Mouse (Mus musculus) small intestine, adult 2 months (tissue): ENCODE measurements at regions not wholly inside any gene's neighbourhood (a gene's known extent, or its start where the extent isn't known, plus 50 kb on each side); places are given as distances from the start of the nearest gene placed in this dataset.
"Not testable (repeated sequence)": the region's sequence is repeated elsewhere in the genome, so short reads cannot be mapped to it uniquely, and the experiment has no call there.

ENCODE experiments used
- H3K27ac ChIP-seq: fragments of 200-500 bp; 2 replicates; pipeline ENCODE4 v1.5.1; 2012; ENCODE audit warnings: low read depth, low read length, control low read depth, inconsistent platforms; ENCODE audit not compliant: insufficient read depth
- H3K27me3 ChIP-seq: fragments of 200-500 bp; 2 replicates; pipeline ENCODE4 v1.6.1; 2012; ENCODE audit warnings: mild to moderate bottlenecking, moderate library complexity, low read length, inconsistent platforms; ENCODE audit not compliant: control insufficient read depth, insufficient read depth
- H3K36me3 ChIP-seq: fragments of 200-500 bp; 2 replicates; pipeline ENCODE4 v1.6.1; 2012; ENCODE audit warnings: mild to moderate bottlenecking, low read length, control low read depth, inconsistent platforms; ENCODE audit not compliant: control insufficient read depth, insufficient read depth
- H3K4me1 ChIP-seq: fragments of 200-500 bp; 2 replicates; pipeline ENCODE4 v1.6.1; 2012; ENCODE audit warnings: low read length, inconsistent platforms, mixed read lengths; ENCODE audit not compliant: control insufficient read depth, insufficient read depth, insufficient read length
- H3K4me3 ChIP-seq: fragments of 200-500 bp; 2 replicates; pipeline ENCODE4 v1.5.1; 2012; ENCODE audit warnings: low read depth, mild to moderate bottlenecking, control low read depth, inconsistent platforms, low read length, moderate library complexity
- CTCF ChIP-seq: fragments of 200-500 bp; IDR thresholded peaks from 2 replicates; pipeline ENCODE4 v1.5.1; 2012; ENCODE audit warnings: low read depth, mild to moderate bottlenecking, control low read depth, inconsistent platforms, low read length, moderate library complexity, mixed read lengths; ENCODE audit not compliant: insufficient replicate concordance, insufficient read length; ENCODE audit errors: extremely low read depth
- POLR2A ChIP-seq: fragments of 200-500 bp; IDR thresholded peaks from 2 replicates; pipeline ENCODE4 v1.6.1; 2012; ENCODE audit warnings: low read depth, mild to moderate bottlenecking, control low read depth, inconsistent platforms, low read length, moderate library complexity
- WGBS: fragments of 180-500 bp; shearing (Covaris S2); methylation state at CpG from one replicate; pipeline ENCODE4 v1.1.7; 2018; 5-methylcytosine and 5-hydroxymethylcytosine counted together

DNA sequence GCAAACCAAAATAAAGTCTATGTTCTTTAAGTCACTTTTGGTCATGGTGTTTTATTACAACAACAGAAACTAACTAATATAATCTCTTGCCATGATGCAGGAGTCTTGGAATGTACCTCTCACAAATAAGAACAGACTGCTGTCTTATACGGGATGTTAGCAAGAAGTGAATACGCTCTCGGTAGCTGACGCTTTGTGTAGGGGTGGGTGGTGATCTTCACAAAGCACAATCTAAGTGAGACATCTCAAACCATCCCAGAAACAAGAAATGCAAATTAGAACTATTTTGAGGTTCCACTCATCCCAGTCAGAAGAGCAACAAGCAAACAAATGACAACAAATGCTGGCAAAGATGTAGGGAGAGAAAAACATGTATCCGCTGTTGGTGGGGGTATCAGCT lies 339.7 kb upstream of the Clnk start:
- no peak overlapping the region for H3K4me3 ChIP-seq
- no peak overlapping the region for H3K27ac ChIP-seq
- no peaks in the 10 kb centered on the region for H3K4me1 ChIP-seq
- 92% methylated on average over 5 of the region's 5 CpGs for WGBS
- H3K27me3 ChIP-seq = no peaks in the 10 kb centered on the region
- TF ChIP-seq CTCF (no peak), POLR2A (no peak)
- no peaks in the 10 kb centered on the region for H3K36me3 ChIP-seq

DNA sequence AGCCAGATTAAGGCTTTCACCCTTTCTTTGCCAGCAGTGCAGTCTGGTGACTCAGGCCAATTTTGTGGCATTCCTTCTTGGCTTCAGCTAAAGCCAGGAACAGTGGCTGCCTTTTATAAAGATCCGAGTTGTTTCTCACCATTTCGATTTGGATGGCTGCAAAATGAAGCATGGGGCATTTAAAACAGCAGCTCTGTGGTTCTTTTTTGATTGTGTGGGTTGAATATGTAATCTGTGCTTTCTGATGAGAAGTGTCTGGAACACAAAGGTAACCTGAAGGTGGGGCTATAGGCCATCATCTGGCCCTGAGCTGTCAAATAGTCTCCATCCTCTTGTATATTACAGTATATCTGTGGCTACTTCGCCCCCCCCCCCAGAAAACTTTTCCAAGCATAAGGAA lies 338.4 kb upstream of the Clnk start:
- no peaks in the 10 kb centered on the region for H3K36me3 ChIP-seq
- WGBS = 62% methylated on average over 3 of the region's 3 CpGs
- no peak overlapping the region for H3K4me3 ChIP-seq
- no peaks in the 10 kb centered on the region for H3K4me1 ChIP-seq
- no peaks in the 10 kb centered on the region for H3K27me3 ChIP-seq
- TF ChIP-seq POLR2A = no peak
- TF ChIP-seq CTCF = no peak
- H3K27ac ChIP-seq = no peak overlapping the region

- no peak overlapping the region for H3K4me3 ChIP-seq
- H3K27me3 ChIP-seq = no peaks in the 10 kb centered on the region
- no peak overlapping the region for H3K27ac ChIP-seq
- no peak for TF ChIP-seq CTCF
- H3K36me3 ChIP-seq = no peaks in the 10 kb centered on the region
- H3K4me1 ChIP-seq = no peaks in the 10 kb centered on the region
Observed at GRCm38 (mm10) chr5:39212550-39212949, 335.9 kb upstream of the Clnk start.

- H3K36me3 ChIP-seq = no peaks in the 10 kb centered on the region
- TF ChIP-seq POLR2A = no peak
- no peak for TF ChIP-seq CTCF
- no peaks in the 10 kb centered on the region for H3K4me1 ChIP-seq
Observed at GRCm38 (mm10) chr5:39198856-39199255, 322.2 kb upstream of the Clnk start.

GRCm38 (mm10) chr5:39191153-39191552 lies 314.5 kb upstream of the Clnk start:
- H3K27ac ChIP-seq, H3K4me1 ChIP-seq, H3K36me3 ChIP-seq, H3K4me3 ChIP-seq, H3K27me3 ChIP-seq: not testable (repeated sequence)
- 82% methylated on average over 2 of the region's 4 CpGs for WGBS

More at GRCm38 (mm10) chr5:39198856-39199255, 322.2 kb upstream of the Clnk start:
- Histone ChIP-seq H3K27ac (no peak overlapping the region), H3K4me3 (no peak overlapping the region), H3K27me3 (no peaks in the 10 kb centered on the region)

- no peak overlapping the region for H3K4me3 ChIP-seq
- TF ChIP-seq POLR2A = no peak
- TF ChIP-seq CTCF = no peak
- no peaks in the 10 kb centered on the region for H3K4me1 ChIP-seq
- H3K36me3 ChIP-seq = no peaks in the 10 kb centered on the region
- no peaks in the 10 kb centered on the region for H3K27me3 ChIP-seq
- WGBS = 72% methylated on average over 2 of the region's 2 CpGs
- H3K27ac ChIP-seq = no peak overlapping the region
Observed at GRCm38 (mm10) chr5:39181616-39182402, 305.2 kb upstream of the Clnk start.

GRCm38 (mm10) chr5:39181028-39181427 lies 304.4 kb upstream of the Clnk start:
- 39% methylated on average over 4 of the region's 4 CpGs for WGBS
- no peak overlapping the region for H3K4me3 ChIP-seq
- no peaks in the 10 kb centered on the region for H3K36me3 ChIP-seq
- H3K27ac ChIP-seq = no peak overlapping the region
- TF ChIP-seq POLR2A (no peak), CTCF (no peak)
- H3K27me3 ChIP-seq = no peaks in the 10 kb centered on the region
- H3K4me1 ChIP-seq = no peaks in the 10 kb centered on the region
